Mouse (Mus musculus) urinary bladder, postnatal 0 days (tissue): Measurements from ENCODE around the gene Ift52. TPM values are rescaled to one million over a fixed set of nuclear protein-coding genes. Genes with fewer than 3 reads are reported as not detected.

Experiments used
- microRNA-seq: library from miRNA; unstranded; fragments of <30 nt; microRNA quantifications from one replicate; pipeline ENCODE4, GENCODE M21; 2016
- polyA plus RNA-seq: library from polyadenylated mRNA; unstranded; fragments of >200 nt; fragmentation: Nextera tagmentation; extraction: Ambion mirVana; gene quantifications from 2 replicates; pipeline ENCODE4 v1.2.1, GENCODE M21; 2015

The Ift52 gene
- 30.0 and 35.7 TPM in 2 replicates for polyA plus RNA-seq

DNA sequence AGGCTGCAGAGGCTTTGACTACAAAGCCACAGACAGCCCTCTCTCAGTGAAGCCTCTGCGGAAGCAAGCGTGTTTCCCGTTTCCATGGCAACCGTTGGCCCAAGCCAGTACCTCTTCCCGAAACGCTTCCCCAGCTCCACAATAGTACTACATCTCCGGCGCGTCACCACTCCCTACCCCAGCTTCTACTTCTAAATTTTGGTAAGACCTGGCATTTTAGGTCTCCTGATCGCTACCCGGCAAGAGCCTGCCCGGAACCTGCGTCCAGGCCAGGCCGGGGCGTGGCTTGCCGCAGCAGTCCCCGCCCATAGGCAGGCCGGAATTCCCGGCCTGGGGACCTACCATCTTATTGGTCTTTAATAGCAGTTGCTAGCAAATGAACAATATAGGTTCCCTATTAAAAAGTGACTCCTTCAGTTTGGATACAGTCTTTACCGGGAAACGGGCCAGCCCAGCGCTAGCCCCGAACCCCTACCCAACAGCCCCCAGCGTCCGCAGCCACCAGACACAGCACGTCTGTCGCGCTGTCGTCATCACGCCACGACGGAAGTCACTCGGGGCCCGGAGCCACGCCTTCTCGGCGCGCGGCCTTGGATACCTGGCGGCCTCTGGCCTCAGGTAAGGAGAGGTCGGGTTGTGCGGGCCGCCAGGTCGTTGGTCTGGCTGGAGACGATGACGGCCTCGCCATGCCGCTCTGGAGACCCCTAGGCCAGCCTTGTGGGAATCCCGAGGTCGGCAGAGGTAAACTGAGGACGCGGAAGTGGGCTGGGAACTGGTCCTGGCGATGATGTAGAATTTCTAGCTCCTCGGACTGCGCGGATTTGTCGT lies at the start of gene Ift52:
Gene Ift52, plus strand, starts transcription at position 439 of the 828 bp plus-strand sequence.

DNA sequence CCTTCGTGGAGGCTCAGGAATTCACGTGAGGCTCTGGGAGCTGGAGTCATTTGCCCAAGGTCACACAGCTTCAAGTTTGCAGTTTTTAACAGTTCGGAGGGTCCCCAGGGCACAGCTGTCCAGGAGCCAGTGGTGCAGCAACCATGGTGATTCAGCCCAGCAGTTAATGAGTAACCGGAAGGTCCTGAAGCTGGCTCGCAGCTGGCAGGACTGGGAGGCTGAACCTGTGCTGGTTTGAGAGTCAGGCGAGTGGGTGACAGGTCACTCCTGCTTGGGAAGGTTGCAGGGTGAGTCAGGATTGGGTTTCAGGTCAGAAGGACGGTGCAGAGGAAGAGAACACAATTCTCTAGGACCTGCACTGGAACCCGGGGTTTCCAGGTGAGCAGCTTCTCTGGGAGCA lies 29.9 kb upstream of the Ift52 start, which contains the start of gene Sgk2:
Gene Sgk2, plus strand, starts transcription at position 113 of the 400 bp plus-strand sequence.

DNA sequence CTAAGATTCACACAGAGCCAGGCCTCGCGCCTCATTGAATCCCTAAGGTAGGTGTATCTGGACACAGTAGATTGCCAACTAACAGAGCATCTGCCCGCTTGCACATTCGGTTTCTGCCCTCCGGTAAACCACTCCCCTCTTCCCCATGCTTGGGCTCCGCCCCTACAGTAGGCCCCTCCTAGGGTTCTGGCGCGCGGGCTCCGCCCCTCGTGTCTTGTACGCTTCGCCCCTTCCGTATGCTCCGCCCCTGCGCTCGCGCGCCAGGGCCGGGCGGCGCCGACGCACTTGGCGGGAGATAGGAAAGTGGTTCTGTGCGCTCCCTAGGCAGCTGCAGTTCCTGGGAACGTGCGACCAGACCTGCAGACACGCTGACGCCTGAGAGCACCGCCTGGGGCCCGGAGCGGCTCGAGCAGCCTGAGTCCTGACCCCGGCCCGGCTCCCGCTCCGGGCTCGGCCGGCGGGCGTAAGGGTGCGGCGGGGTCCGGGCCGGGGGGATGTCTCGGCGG lies 37.2 kb downstream of the Ift52 start, which contains the start of gene Mybl2:
Gene Mybl2, plus strand, starts transcription at position 353 of the 506 bp plus-strand sequence.

DNA sequence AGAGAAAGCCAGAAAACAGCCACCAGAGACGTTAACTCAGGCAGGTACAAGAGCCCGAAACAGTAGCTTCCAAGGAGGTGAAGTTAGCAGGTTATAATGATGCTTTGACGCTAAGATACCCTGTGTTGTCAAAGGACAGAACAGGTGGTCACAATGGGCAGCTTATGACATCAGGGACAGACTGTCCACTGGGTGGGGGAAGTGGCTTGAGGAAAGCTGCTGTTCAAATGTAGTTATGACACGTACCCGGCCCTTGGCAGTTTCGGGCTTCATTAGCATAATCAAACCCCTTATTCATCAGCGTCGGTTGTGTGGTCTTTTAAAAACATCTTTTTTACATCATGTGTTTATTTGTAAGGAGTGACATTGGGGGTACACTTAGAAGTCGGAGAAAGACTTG lies 70.6 kb downstream of the Ift52 start, which contains the start of gene Gtsf1l:
Gene Gtsf1l, minus strand, starts transcription at position 128 of the 400 bp plus-strand sequence.

Small RNA genes lying within 50 kb of the gene (microRNA-seq; reads per million reads assigned to microRNA genes)
- gene Gm22174 (not detected), gene Mir7003 (not detected)

Other genes with a start within 250 kb of the Ift52 start
- 67.5 and 81.8 TPM in 2 replicates for gene Srsf6, start 85.8 kb upstream of the Ift52 start, polyA plus RNA-seq
- 0.07 and 0.13 TPM in 2 replicates for gene L3mbtl1, start 73.9 kb upstream of the Ift52 start, polyA plus RNA-seq
- 0.07 TPM in 1 of 2 replicates, not detected in the other for gene Sgk2, start 30.0 kb upstream of the Ift52 start, polyA plus RNA-seq
- gene Mybl2, start 37.3 kb downstream of the Ift52 start, polyA plus RNA-seq: 4.6 and 8.1 TPM in 2 replicates
- not detected in 2 replicates for gene Gtsf1l, start 70.5 kb downstream of the Ift52 start, polyA plus RNA-seq
- gene Tox2, start 185.8 kb downstream of the Ift52 start, polyA plus RNA-seq: 0.82 and 0.96 TPM in 2 replicates